Mouse (Mus musculus): ENCODE data around the gene Psmd5. TPM values are rescaled to one million over a fixed set of nuclear protein-coding genes. Genes with fewer than 3 reads are reported as not detected.

Psmd5 gene
- total RNA-seq (2023) = 10 to 100 TPM; 19.0 to 19.9 TPM

DNA sequence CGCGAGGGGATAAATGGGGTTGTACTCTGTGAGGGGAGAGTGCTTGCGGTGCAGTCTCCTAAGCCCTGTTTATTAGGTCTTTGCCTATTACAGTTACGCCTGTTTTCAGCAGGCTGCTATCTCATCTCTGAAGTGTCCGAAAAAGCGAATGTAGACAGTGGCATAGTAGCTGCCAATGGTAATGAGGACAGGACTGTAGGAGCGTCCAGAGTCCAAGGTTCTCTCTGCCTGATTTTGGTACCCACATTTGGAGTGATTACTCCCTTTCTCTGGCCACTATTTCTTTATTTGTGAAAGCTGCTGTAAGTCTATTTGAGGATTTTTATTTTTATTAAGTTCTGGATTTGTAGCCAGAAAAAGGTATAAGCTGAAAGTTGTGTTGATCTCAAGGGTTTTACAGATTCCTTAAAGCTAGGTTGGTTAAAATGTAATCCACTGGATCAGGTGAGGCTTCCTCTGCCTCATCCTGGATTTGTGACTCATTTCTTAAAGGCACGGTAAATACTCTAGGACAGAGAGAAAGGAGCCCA, at the start of gene Psmd5:
TSS of gene Psmd5 (minus strand) at position 153 of the 530 bp plus-strand sequence.

DNA sequence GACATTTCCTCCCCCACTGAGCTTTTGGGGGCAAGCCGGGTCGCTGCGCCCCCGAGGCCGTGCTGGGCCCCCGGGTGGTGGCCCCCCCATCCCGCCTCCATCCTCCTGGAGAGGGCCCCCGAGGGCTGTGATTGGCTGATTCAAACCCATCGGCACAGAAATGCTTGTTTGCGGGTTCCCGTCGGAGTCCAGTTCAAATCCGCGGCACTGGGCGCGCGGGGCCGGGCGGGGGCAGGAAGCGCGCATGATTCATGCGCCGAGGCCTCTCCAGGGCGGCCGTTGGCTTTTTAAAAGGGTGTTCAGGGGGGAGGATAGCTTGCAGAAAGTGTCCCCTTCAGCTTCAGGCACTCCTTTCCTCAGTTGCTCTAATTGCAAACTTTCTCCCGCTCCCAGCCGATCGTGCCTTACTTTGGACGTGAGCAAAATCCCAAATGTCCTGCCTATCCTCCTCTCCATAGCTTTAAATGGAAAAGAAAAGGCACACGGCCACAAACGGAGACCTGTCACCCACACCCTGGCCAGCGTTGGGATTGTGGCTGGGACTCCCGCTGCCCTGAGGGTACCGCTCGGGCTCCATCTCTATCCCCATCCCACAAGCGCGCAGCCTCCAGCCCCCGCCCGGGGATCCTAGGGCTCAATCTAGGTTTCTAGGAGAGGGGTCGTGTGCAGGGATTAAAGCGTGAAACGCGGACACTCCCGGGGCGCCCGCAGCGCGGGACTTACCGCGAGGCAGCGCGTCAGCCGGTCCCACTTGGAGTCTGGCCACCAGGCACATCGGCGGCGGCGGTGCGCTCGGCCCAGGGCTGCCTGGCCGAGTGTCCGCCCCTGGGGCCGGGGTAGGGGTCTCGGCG, 38.7 kb upstream of the Psmd5 start, which contains the start of gene Phf19:
TSS of gene Phf19 (minus strand) at position 809 of the 851 bp plus-strand sequence.

DNA sequence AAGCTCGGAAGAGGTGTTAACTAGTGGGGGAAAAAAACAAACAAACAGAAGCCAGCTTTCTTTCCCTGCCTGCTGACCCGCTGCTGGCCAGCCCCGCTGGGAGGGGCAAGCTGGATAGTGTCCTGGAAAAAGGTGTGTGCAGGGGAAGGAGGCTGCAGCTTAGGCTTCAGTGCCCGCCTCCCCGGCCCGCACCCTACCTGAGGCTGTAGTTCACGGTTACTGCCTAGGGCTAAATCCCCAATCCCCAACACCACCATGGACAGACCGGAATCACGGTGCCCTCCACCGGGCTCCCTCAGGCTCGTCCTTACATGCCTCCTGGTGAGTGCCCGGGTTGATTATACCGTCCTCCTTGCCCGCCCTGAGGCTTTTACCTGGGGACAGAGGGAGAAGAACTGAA, 497 bp downstream of the Psmd5 start, which contains the start of gene Cutal:
TSS of gene Cutal (plus strand) at position 126 of the 400 bp plus-strand sequence.

DNA sequence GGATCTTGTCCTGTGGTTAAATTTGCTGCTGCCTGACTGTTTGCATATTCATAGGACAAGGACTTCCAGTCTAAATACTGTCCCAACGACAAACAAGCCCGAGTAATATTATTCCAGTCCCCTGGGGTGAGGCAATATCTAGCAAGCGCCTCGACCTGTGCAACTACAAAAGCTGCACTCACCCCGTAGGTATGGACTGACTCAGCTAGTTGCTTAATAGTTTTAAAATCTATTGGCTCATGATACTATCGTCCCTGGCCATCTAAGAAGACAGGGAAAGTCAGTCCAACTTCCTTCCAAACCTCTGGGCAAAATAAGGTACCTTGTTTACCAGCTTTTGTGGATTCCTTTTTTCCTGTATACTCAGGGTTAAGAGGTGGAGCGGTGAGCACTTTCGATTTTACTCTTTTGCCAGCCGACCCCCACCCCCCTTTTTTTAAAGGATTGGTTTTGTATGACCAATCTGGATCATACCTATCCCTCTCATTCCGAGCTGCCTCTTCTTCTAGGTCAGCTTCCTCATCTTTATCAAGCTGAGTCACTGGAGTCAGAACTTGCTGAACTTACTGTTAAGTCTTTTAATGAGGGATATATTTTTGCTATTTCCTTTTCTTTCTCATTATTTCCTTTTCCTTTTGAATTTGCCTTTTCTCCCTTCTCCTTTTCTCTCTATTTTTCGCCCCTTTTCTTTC, 41.9 kb downstream of the Psmd5 start, which contains the start of gene Gm34653:
TSS of gene Gm34653 (plus strand) at position 242 of the 692 bp plus-strand sequence.

DNA sequence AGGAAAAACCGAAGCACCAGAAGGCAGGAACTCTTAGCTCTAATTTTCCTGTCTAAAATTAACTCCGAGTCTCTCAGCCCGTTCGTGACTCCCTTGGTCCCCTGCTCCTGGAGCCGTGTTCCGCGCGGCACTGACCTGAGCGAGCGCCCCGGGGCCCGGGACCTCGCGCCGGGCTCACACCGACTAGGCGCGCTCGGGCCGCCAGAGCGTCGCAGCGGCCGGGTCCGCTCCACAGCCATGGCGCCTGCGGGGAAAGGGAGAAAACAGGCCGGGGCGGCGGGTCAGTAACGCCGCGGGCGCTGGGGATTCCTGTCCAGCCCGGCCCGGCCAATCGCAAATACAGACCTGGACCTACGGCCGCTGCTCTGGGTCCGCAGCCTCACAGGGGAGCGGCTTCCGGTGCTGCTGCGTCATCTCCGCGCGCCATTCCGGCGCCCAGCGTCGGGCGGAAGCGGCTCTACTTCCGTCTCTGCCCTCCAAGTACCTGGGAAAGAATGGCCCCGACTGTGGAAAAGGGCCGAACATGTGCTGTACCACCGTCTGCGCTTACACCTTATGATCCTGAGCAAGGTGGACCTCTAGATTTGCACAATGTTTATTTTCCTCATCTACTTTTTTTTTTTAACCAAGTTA, 48.8 kb downstream of the Psmd5 start, which contains the start of gene Fbxw2:
TSS of gene Fbxw2 (minus strand) at position 485 of the 633 bp plus-strand sequence.

Other genes starting within 250 kb of the Psmd5 start
- gene Gapvd1, start 119.7 kb downstream of the Psmd5 start, total RNA-seq (2023) = 10 to 100 TPM; 81.0 to 96.1 TPM
- gene Hspa5, start 103.0 kb downstream of the Psmd5 start, total RNA-seq (2023) = 100 to 1,000 TPM; 340 to 424 TPM
- gene Rabepk, start 75.1 kb downstream of the Psmd5 start, total RNA-seq (2023) = 1 to 10 TPM; 6.6 to 7.0 TPM
- gene Fbxw2, start 48.7 kb downstream of the Psmd5 start, total RNA-seq (2023) = 10 to 100 TPM; 91.8 to 97.4 TPM
- under 1 TPM in 1 of 2 experiments, not detected in 1; 0.22 TPM for gene Gm34653, start 42.0 kb downstream of the Psmd5 start, total RNA-seq (2023)
- not detected for gene Cutal, start 572 bp downstream of the Psmd5 start, total RNA-seq (2023)
- gene Phf19, start 39.1 kb upstream of the Psmd5 start, total RNA-seq (2023) = 10 to 100 TPM; 11.1 to 14.2 TPM
- 1 to 10 TPM; 5.0 to 6.4 TPM for gene Traf1, start 86.8 kb upstream of the Psmd5 start, total RNA-seq (2023)
- 1 to 10 TPM in 1 of 2 experiments, under 1 TPM in 1; 0.99 to 1.3 TPM for gene Hc, start 186.5 kb upstream of the Psmd5 start, total RNA-seq (2023)
- gene AI182371, start 226.6 kb upstream of the Psmd5 start, total RNA-seq (2023) = under 1 TPM; 0.29 to 0.51 TPM
- 10 to 100 TPM; 77.7 to 77.9 TPM for gene Cntrl, start 234.5 kb upstream of the Psmd5 start, total RNA-seq (2023)

Measured in neutrophil, adult 59 days (primary cell).